In the genomic region with DNA sequence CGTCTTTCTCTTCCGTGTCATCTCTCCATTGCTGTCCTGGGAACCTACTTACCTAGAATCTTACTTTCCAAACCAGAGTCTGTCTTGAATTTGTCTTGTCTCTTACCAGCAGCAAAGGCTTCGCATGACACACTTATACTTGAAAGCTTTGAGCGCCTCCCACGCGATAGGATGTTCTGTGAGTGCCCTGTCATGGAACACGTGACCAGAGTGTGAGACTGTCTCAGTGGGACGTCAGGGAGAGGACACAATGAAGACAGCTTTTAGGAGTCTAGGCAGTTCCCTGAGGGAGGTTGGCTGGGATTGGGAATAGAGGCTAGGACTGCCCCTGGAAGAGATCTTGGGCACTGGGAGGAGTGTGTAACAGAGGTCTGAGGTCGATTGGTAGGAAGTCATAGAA, we compare ENCODE assay signal across 12 mouse cellular contexts. TPM values are rescaled to one million over a fixed set of nuclear protein-coding genes. Genes with fewer than 3 reads are reported as not detected.
DNase-seq lines count a peak whose midpoint lies in the region; ATAC-seq and TF ChIP-seq lines count a peak whose summit lies in the region.
"Had no signal": no experiment of that assay in that cellular context is flagged by ENCODE, and none has a peak within 500 bp of the region (broad histone marks: within the 10 kb centered on the region; RNA-seq: fewer than 3 reads in every experiment).

No protein-coding gene starts in this region.

- 75% methylated on average over 9 of the region's 9 CpGs for WGBS in midbrain, embryonic 10.5 days
- 66% methylated on average over 9 of the region's 9 CpGs for WGBS in midbrain, postnatal 0 days
- 70% methylated on average over 9 of the region's 9 CpGs for WGBS in intestine, embryonic 16.5 days

- H3K9me3 ChIP-seq in midbrain, embryonic 10.5 days (replicated peaks) = no peaks in the 10 kb centered on the region
- no peaks in the 10 kb centered on the region for H3K9me3 ChIP-seq in midbrain, postnatal 0 days (ENCODE audit: low read length)
- H3K9me3 ChIP-seq in ES-E14 (ENCODE audit: control insufficient read depth, insufficient read depth, low read depth, low read length) = no peaks in the 10 kb centered on the region
- no peaks in the 10 kb centered on the region for H3K9me3 ChIP-seq in intestine, embryonic 16.5 days (ENCODE audit: control insufficient read depth, low read length)
- H3K9me3 ChIP-seq: hindbrain, embryonic 13.5 days had no signal

- H3K4me1 ChIP-seq in midbrain, embryonic 10.5 days = 0 out of 2 replicates have a peak, but pooled peaks cover 2% of the 10 kb centered on the region
- no peaks in the 10 kb centered on the region for H3K4me1 ChIP-seq in midbrain, postnatal 0 days (ENCODE audit: insufficient read depth, low read length)
- peaks cover 14 to 18% of the 10 kb centered on the region in 2 experiments for H3K4me1 ChIP-seq in ES-E14 (ENCODE audit: control insufficient read depth in 2 of 2, insufficient read depth in 2 of 2, low read length in 2 of 2, poor library complexity in 1 of 2)
- no peaks in the 10 kb centered on the region for H3K4me1 ChIP-seq in intestine, embryonic 16.5 days (ENCODE audit: control insufficient read depth, insufficient read depth, low read length)

- no peak overlapping the region for H3K4me3 ChIP-seq in midbrain, embryonic 10.5 days
- H3K4me3 ChIP-seq in midbrain, postnatal 0 days (ENCODE audit: low read depth, low read length) = no peak overlapping the region
- H3K4me3 ChIP-seq in ES-E14 (ENCODE audit: insufficient read depth in 1 of 2, low read depth in 1 of 2, low read length in 2 of 2, poor library complexity in 1 of 2, severe bottlenecking in 1 of 2) = no peak overlapping the region
- no peak overlapping the region for H3K4me3 ChIP-seq in intestine, embryonic 16.5 days (ENCODE audit: low read length)
- H3K4me3 ChIP-seq: hindbrain, embryonic 13.5 days had no signal

- H3K4me2 ChIP-seq in midbrain, postnatal 0 days (ENCODE audit: low read depth, low read length, poor library complexity, severe bottlenecking) = no peak overlapping the region
- H3K4me2 ChIP-seq in intestine, embryonic 16.5 days (ENCODE audit: low read depth, low read length) = no peak overlapping the region
- H3K4me2 ChIP-seq: hindbrain, embryonic 13.5 days had no signal

- H3K27me3 ChIP-seq in midbrain, embryonic 10.5 days (ENCODE audit: low read depth, poor library complexity, severe bottlenecking) = no peaks in the 10 kb centered on the region
- H3K27me3 ChIP-seq in midbrain, postnatal 0 days (ENCODE audit: insufficient read depth, low read length) = no peaks in the 10 kb centered on the region
- no peaks in the 10 kb centered on the region for H3K27me3 ChIP-seq in intestine, embryonic 16.5 days (replicated peaks; ENCODE audit: control insufficient read depth, insufficient read depth, low read length)
- H3K27me3 ChIP-seq: hindbrain, embryonic 13.5 days; Patski had no signal

- DNase-seq in frontal cortex, postnatal 36 days (ENCODE audit: low spot score in 2 of 2) = no peak
- DNase-seq in midbrain, embryonic 10.5 days (ENCODE audit: low spot score) = no peak
- DNase-seq in midbrain, postnatal 0 days (ENCODE audit: low spot score) = no peak
- DNase-seq in ES-E14 (ENCODE audit: low read depth, low spot score) = no peak
- no peak for DNase-seq in urinary bladder, adult 18-20 months (ENCODE audit: low spot score in 2 of 2)
- no peak for DNase-seq in layer of hippocampus, adult 9-11 months
- DNase-seq: thymus, adult 18-20 months had no signal

- no peak for TF ChIP-seq CTCF in midbrain, postnatal 0 days (IDR thresholded peaks at IDR 0.05)

- in situ Hi-C loops in ES-E14 (cut with MboI; ENCODE audit: low sequenced_read_pairs in 2 of 2, unreplicated experiment in 2 of 2) = no loop called here

- ATAC-seq in frontal cortex, adult (ENCODE audit: low TSS enrichment) = peak; percentile 69; the same call in 1 of the 2 replicates
- ATAC-seq in midbrain, postnatal 0 days (ENCODE audit: low FRiP score) = no peak
- ATAC-seq in intestine, embryonic 16.5 days = 0 out of 2 replicates have a peak, but pooled peaks have one; percentile 40

- 0 out of 2 replicates have a peak overlapping the region, but pooled peaks have one; percentile 9 for H3K27ac ChIP-seq in midbrain, embryonic 10.5 days (replicated peaks)
- no peak overlapping the region for H3K27ac ChIP-seq in midbrain, postnatal 0 days (ENCODE audit: low read depth, low read length)
- H3K27ac ChIP-seq in ES-E14 (ENCODE audit: insufficient read depth, low read depth, low read length, poor library complexity, severe bottlenecking) = peak overlapping the region; percentile 28
- H3K27ac ChIP-seq in intestine, embryonic 16.5 days (ENCODE audit: low read length) = no peak overlapping the region
- H3K27ac ChIP-seq: hindbrain, embryonic 13.5 days; liver, embryonic 14.5 days had no signal

- no peak overlapping the region for H3K9ac ChIP-seq in midbrain, postnatal 0 days (replicated peaks; ENCODE audit: low read length, poor library complexity, severe bottlenecking)
- no peak overlapping the region; the same call in 1 of the 2 replicates for H3K9ac ChIP-seq in ES-E14 (ENCODE audit: insufficient read depth, low read depth, low read length, poor library complexity, severe bottlenecking)
- H3K9ac ChIP-seq in intestine, embryonic 16.5 days (ENCODE audit: low read depth, low read length) = no peak overlapping the region
- H3K9ac ChIP-seq: hindbrain, embryonic 13.5 days; liver, embryonic 14.5 days had no signal

- H3K36me3 ChIP-seq in midbrain, embryonic 10.5 days = peaks cover 78% of the 10 kb centered on the region
- H3K36me3 ChIP-seq in midbrain, postnatal 0 days (ENCODE audit: insufficient read depth, low read length) = peaks cover 4% of the 10 kb centered on the region; the same call in 1 of the 2 replicates
- peaks cover 43% of the 10 kb centered on the region for H3K36me3 ChIP-seq in ES-E14 (ENCODE audit: control insufficient read depth, insufficient read depth, low read length, poor library complexity, severe bottlenecking)
- H3K36me3 ChIP-seq in intestine, embryonic 16.5 days (ENCODE audit: control insufficient read depth, insufficient read depth, low read length) = peaks cover 3% of the 10 kb centered on the region; the same call in 1 of the 2 replicates

TF ChIP-seq in ES-E14, 5 proteins besides CTCF, POLR2A, EP300 and RAD21:
- TF ChIP-seq MAFK (IDR thresholded peaks at IDR 0.05; ENCODE audit: insufficient read depth, low read depth, low read length) (no peak), CHD2 (IDR thresholded peaks at IDR 0.05; ENCODE audit: low read depth, low read length) (no peak), ZNF384 (IDR thresholded peaks at IDR 0.05; ENCODE audit: low read depth, low read length) (no peak), HCFC1 (IDR thresholded peaks at IDR 0.05; ENCODE audit: borderline replicate concordance, insufficient read depth, low read length) (no peak), ZC3H11A (IDR thresholded peaks at IDR 0.05; ENCODE audit: borderline replicate concordance, low read depth, low read length) (no peak)

RNA-seq across cellular contexts. Expression of gene Arhgef3, which starts 18.6 kb away (rescaled TPM):
- polyA plus RNA-seq in midbrain, embryonic 10.5 days (2016; fragmentation: Nextera tagmentation; extraction: Ambion mirVana) = 1.6 and 1.9 TPM in 2 replicates
- 17.0 and 18.6 TPM in 2 replicates for total RNA-seq in midbrain, postnatal 0 days (2014; rRNA removed)
- 11.1 and 13.3 TPM in 2 replicates for polyA plus RNA-seq in midbrain, postnatal 0 days (2015; fragmentation: Nextera tagmentation; extraction: Ambion mirVana)
- 7.5 and 7.6 TPM in 2 replicates for total RNA-seq in ES-E14 (2012; rRNA removed)
- 12.0 and 13.0 TPM in 2 replicates for polyA plus RNA-seq in intestine, embryonic 16.5 days (2015; fragmentation: Nextera tagmentation; extraction: Ambion mirVana)

RNA-seq across cellular contexts. Expression of gene Il17rd, which starts 57.4 kb away (rescaled TPM):
- 6.4 and 7.6 TPM in 2 replicates for polyA plus RNA-seq in midbrain, embryonic 10.5 days (2016; fragmentation: Nextera tagmentation; extraction: Ambion mirVana)
- 9.1 TPM in 2 replicates for total RNA-seq in midbrain, postnatal 0 days (2014; rRNA removed)
- polyA plus RNA-seq in midbrain, postnatal 0 days (2015; fragmentation: Nextera tagmentation; extraction: Ambion mirVana) = 1.2 and 1.5 TPM in 2 replicates
- total RNA-seq in ES-E14 (2012; rRNA removed) = 28.2 and 43.6 TPM in 2 replicates
- polyA plus RNA-seq in intestine, embryonic 16.5 days (2015; fragmentation: Nextera tagmentation; extraction: Ambion mirVana) = 1.4 and 1.5 TPM in 2 replicates

Comparison
In these comparisons a context has a peak if more than half of its experiments do, and no peak if none do; other contexts are left out.
1. H3K27ac ChIP-seq: peak in midbrain, embryonic 10.5 days (single experiment) and ES-E14 (single experiment); none in midbrain, postnatal 0 days (single experiment) and intestine, embryonic 16.5 days (single experiment).